ENCODE assay signal across 7 mouse cellular contexts in the genomic region with DNA sequence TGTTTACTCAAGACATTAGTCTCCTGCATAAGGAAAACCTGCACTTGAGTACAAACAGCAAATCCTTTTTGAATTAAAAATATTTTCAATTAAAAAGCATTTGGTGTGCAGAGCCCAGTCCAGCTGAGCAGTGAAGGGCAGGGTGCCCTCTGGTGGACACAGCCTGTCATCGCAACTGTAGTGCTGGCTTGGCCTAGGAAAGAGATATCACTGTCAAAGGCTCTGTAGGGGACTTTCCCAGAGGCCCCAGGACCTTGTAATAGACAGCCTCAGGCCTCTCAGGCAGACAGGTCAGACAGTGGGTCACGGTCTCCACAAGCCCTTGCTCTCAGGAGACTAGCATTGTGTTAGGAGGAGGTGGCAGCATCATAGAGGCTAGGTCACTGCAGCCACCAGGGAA.
A peak's percentile ranks its signal among the peaks of the same experiment; 100 is the strongest.
DNase-seq lines count a peak whose midpoint lies in the region; ATAC-seq and TF ChIP-seq lines count a peak whose summit lies in the region.

No protein-coding gene starts in this region.

- no peak overlapping the region for H3K27ac ChIP-seq in gastrocnemius, adult 2 months

- 4% methylated on average over 2 of the region's 2 CpGs for WGBS in large intestine, adult 2 months

- peak; percentile 54 for ATAC-seq in CD4-positive, CD25-positive, alpha-beta regulatory T cell, adult 4 months

- intact Hi-C loops in gastrocnemius, adult 2 months (cut with DNase I) = no loop called here

- peak; percentile 99; the same call in 1 of the 2 replicates for TF ChIP-seq CTCF in gastrocnemius, adult 2 months (IDR thresholded peaks at IDR 0.05)

- peak; percentile 82 for DNase-seq in NIH3T3 (ENCODE audit: low read depth)
- peak; percentile 85 to 88 for DNase-seq in cerebellum, postnatal 10 days
- DNase-seq in gastrocnemius, adult 2 months = peak; percentile 69
- DNase-seq in large intestine, adult 2 months (ENCODE audit: low read depth, low spot score) = peak; percentile 13
- peak; percentile 76 for DNase-seq in lung, postnatal 36 days
- peak; percentile 77 to 80 for DNase-seq in right cerebral cortex, adult 2 months (ENCODE audit: low spot score in 2 of 2)

- H3K4me3 ChIP-seq in gastrocnemius, adult 2 months = no peak overlapping the region

Comparison
In these comparisons a context has a peak if more than half of its experiments do, and no peak if none do; other contexts are left out.
1. DNase-seq: peak in every context shown above with its lines; median percentile 86 in cerebellum, postnatal 10 days; 82 in NIH3T3; 78 in right cerebral cortex, adult 2 months; 76 in lung, postnatal 36 days; 69 in gastrocnemius, adult 2 months; 13 in large intestine, adult 2 months.